Mouse (Mus musculus): ENCODE results near the gene Btbd35f30. TPM values are rescaled to one million over a fixed set of nuclear protein-coding genes. Genes with fewer than 3 reads are reported as not detected.
"Not testable (repeated sequence)": the region's sequence is repeated elsewhere in the genome, so short reads cannot be mapped to it uniquely, and the experiment has no call there.

Btbd35f30 gene
- not detected in 2 replicates for polyA plus RNA-seq (2014; fragmentation: Nextera tagmentation; extraction: Ambion mirVana)

GRCm38 (mm10) chrX:32894325-32894724 is at the start of gene Btbd35f30:
TSS of gene Btbd35f30 (plus strand) at chrX:32894625.
- not testable (repeated sequence) for H3K9me3 ChIP-seq (ENCODE audit: control insufficient read depth, low read length)

GRCm38 (mm10) chrX:32941468-32941867 is 47.0 kb downstream of the Btbd35f30 start, which contains the start of gene Gm21789:
TSS of gene Gm21789 (plus strand) at chrX:32941768.
- not testable (repeated sequence) for H3K4me1 ChIP-seq (replicated peaks; ENCODE audit: control insufficient read depth, insufficient read depth, low read length); H3K9me3 ChIP-seq (ENCODE audit: control insufficient read depth, low read length); H3K36me3 ChIP-seq (ENCODE audit: control insufficient read depth, insufficient read depth, low read length); ATAC-seq (ENCODE audit: low FRiP score); H3K9ac ChIP-seq (ENCODE audit: low read depth, low read length); DNase-seq (ENCODE audit: low spot score); H3K27me3 ChIP-seq (ENCODE audit: control insufficient read depth, insufficient read depth, low read length); H3K4me2 ChIP-seq (replicated peaks; ENCODE audit: low read depth, low read length); H3K4me3 ChIP-seq (ENCODE audit: low read depth, low read length); H3K27ac ChIP-seq (ENCODE audit: low read depth, low read length)
- WGBS: no CpG with 5 or more reads among the region's 1 CpGs

More at GRCm38 (mm10) chrX:32894325-32894724, at the start of gene Btbd35f30:
- H3K4me3 ChIP-seq (ENCODE audit: low read depth, low read length); H3K4me1 ChIP-seq (replicated peaks; ENCODE audit: control insufficient read depth, insufficient read depth, low read length); H3K27me3 ChIP-seq (ENCODE audit: control insufficient read depth, insufficient read depth, low read length); H3K36me3 ChIP-seq (ENCODE audit: control insufficient read depth, insufficient read depth, low read length); H3K9ac ChIP-seq (ENCODE audit: low read depth, low read length); DNase-seq (ENCODE audit: low spot score); H3K4me2 ChIP-seq (replicated peaks; ENCODE audit: low read depth, low read length); H3K27ac ChIP-seq (ENCODE audit: low read depth, low read length); ATAC-seq (ENCODE audit: low FRiP score): not testable (repeated sequence)
- WGBS: no CpG with 5 or more reads among the region's 4 CpGs

Other genes with a start within 250 kb of the Btbd35f30 start
- not detected in 2 replicates for gene Gm5926, start 243.9 kb upstream of the Btbd35f30 start, polyA plus RNA-seq (2014; fragmentation: Nextera tagmentation; extraction: Ambion mirVana)
- not detected in 2 replicates for gene Btbd35f21, start 168.5 kb upstream of the Btbd35f30 start, polyA plus RNA-seq (2014; fragmentation: Nextera tagmentation; extraction: Ambion mirVana)
- gene Gm21789, start 47.1 kb downstream of the Btbd35f30 start, polyA plus RNA-seq (2014; fragmentation: Nextera tagmentation; extraction: Ambion mirVana): not detected in 2 replicates
- gene Btbd35f5, start 79.3 kb downstream of the Btbd35f30 start, polyA plus RNA-seq (2014; fragmentation: Nextera tagmentation; extraction: Ambion mirVana): not detected in 2 replicates

All from hindbrain, embryonic 11.5 days (tissue).